Mouse (Mus musculus) liver, embryonic 14.5 days (tissue): ENCODE measurements around the gene Sdhaf1. TPM values are rescaled to one million over a fixed set of nuclear protein-coding genes. Genes with fewer than 3 reads are reported as not detected.

Experiments used
- ATAC-seq: fragments of 200-750 bp; cut with Nextera tagmentation; 2 replicates; pipeline ENCODE4 v1.8.0; 2017; ENCODE audit warnings: moderate number of reproducible peaks, mild to moderate bottlenecking, moderate library complexity; ENCODE audit not compliant: insufficient read depth
- DNase-seq, 3 experiments: peaks; one replicate each; pipeline ENCODE4 v3.0.0-alpha.2; 2012 to 2013; ENCODE audit warnings: low read depth in 3 of 3, low spot score in 3 of 3
- H3K27ac ChIP-seq: fragments of 300-500 bp; sonication (generic); 2 replicates; pipeline ENCODE4 v1.5.1; 2014; ENCODE audit warnings: moderate library complexity, mild to moderate bottlenecking, control low read depth, inconsistent platforms
- H3K27me3 ChIP-seq: fragments of 300-500 bp; sonication (generic); 2 replicates; pipeline ENCODE4 v1.6.1; 2014; ENCODE audit warnings: mild to moderate bottlenecking, low read length, moderate library complexity; ENCODE audit not compliant: control insufficient read depth, insufficient read depth
- H3K36me3 ChIP-seq: fragments of 300-500 bp; sonication (generic); replicated peaks from 2 replicates; pipeline ENCODE4 v1.6.1; 2014; ENCODE audit warnings: low read depth; ENCODE audit not compliant: control insufficient read depth, insufficient read depth
- H3K4me1 ChIP-seq, 2 experiments: fragments of 200-500 bp in 1 of 2; fragments of 300-500 bp in 1 of 2; sonication (generic) in 1 of 2; replicated peaks; 2 replicates each; pipeline ENCODE4 v1.6.1; 2012 to 2014; ENCODE audit warnings: antibody characterized with exemption in 1 of 2, inconsistent platforms in 1 of 2, low read length in 1 of 2; ENCODE audit not compliant: control insufficient read depth in 2 of 2, insufficient read depth in 2 of 2
- H3K4me2 ChIP-seq: fragments of 300-500 bp; sonication (generic); 2 replicates; pipeline ENCODE4 v1.6.1; 2014; ENCODE audit warnings: low read depth, mild to moderate bottlenecking, control low read depth, moderate library complexity
- H3K4me3 ChIP-seq, 2 experiments: fragments of 200-500 bp in 1 of 2; fragments of 300-500 bp in 1 of 2; sonication (generic) in 1 of 2; 2 replicates each; pipeline ENCODE4 v1.5.1; 2012 to 2014; ENCODE audit warnings: low read depth in 2 of 2, low read length in 2 of 2, mild to moderate bottlenecking in 2 of 2, control low read depth in 1 of 2, inconsistent platforms in 1 of 2, moderate library complexity in 1 of 2; ENCODE audit not compliant: insufficient read depth in 1 of 2
- H3K9ac ChIP-seq: fragments of 300-500 bp; sonication (generic); replicated peaks from 2 replicates; pipeline ENCODE4 v1.6.1; 2014; ENCODE audit warnings: mild to moderate bottlenecking, control low read depth, moderate library complexity
- H3K9me3 ChIP-seq: fragments of 300-500 bp; sonication (generic); 2 replicates; pipeline ENCODE4 v1.6.1; 2016; ENCODE audit warnings: low read length, mixed read lengths; ENCODE audit not compliant: control insufficient read depth
- CTCF ChIP-seq: IDR thresholded peaks from 2 replicates; pipeline ENCODE4 v1.5.1; 2016; ENCODE audit warnings: antibody characterized with exemption, low read depth, control low read depth
- EP300 ChIP-seq: IDR thresholded peaks from 2 replicates; pipeline ENCODE4 v1.6.1; 2016; ENCODE audit warnings: antibody characterized with exemption, low read depth
- WGBS: fragments of 180-500 bp; shearing (Covaris S2); extraction: QIAGEN DNeasy Blood & Tissue Kit; methylation state at CpG from one replicate; pipeline ENCODE4 v1.1.7; 2014; ENCODE audit not compliant: insufficient replicate concordance; 5-methylcytosine and 5-hydroxymethylcytosine counted together
- polyA plus RNA-seq, 2 experiments: library from polyadenylated mRNA; depleted of rRNA in 1 of 2; stranded (reverse) in 1 of 2; unstranded in 1 of 2; fragments of >200 nt; fragmentation: Nextera tagmentation in 1 of 2; extraction: Ambion mirVana in 1 of 2; gene quantifications; 2 replicates each; pipeline versions ENCODE4 v1.2.1 to v1.2.3; 2012 to 2014

Gene Sdhaf1
- polyA plus RNA-seq, 2 experiments: 5.1 to 6.7 TPM

DNA sequence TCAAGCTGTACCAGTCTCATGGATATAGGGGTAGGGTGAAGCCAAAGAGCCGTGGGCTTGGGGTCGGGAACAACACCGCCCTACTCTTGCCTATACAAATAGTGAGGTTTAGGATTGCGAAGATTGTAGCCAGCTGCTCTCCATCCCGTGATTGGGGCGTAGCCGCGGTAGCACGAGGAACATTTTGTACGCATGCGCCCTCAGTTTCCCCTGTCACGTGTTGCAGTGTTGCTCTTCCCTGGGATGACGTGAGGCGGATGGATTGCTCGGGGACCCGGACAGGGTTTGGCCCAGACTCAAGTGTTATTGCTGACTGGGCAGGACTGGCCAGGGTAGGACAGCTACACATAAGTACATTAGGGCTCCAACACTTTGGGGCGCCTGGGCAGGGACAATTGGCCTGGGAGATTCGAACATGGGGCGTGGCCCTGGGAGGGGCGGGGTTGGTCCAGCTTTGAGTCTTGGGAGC is 43.0 kb downstream of the Sdhaf1 start:
- H3K4me2 ChIP-seq: peak overlapping the region; percentile 85
- H3K4me1 ChIP-seq: peaks cover 2 to 10% of the 10 kb centered on the region in 2 experiments; a peak in 3 of 4 replicates
- peak overlapping the region; percentile 93 for H3K27ac ChIP-seq
- peak overlapping the region; percentile 74 to 78 for H3K4me3 ChIP-seq
- no peaks in the 10 kb centered on the region for H3K36me3 ChIP-seq
- under 1% methylated on average over 20 of the region's 20 CpGs for WGBS
- peak; percentile 64 to 78 (median 71) for DNase-seq
- H3K9me3 ChIP-seq: no peaks in the 10 kb centered on the region
- ATAC-seq: peak; percentile 58
- no peak for TF ChIP-seq CTCF
- TF ChIP-seq EP300: no peak
- H3K27me3 ChIP-seq: no peaks in the 10 kb centered on the region
- peak overlapping the region; percentile 20; the same call in 1 of the 2 replicates for H3K9ac ChIP-seq

GRCm38 (mm10) chr7:30279951-30280669 is 43.6 kb downstream of the Sdhaf1 start, which contains the start of the genes Thap8 and Wdr62:
Gene Thap8, plus strand, starts transcription at chr7:30280094.
Gene Wdr62, minus strand, starts transcription at chr7:30280419.
- peak within 1 kb of the TSS; percentile 93 for H3K27ac ChIP-seq
- DNase-seq (peak; percentile 90 to 94 (median 92)), ATAC-seq (peak; percentile 90)
- WGBS: under 1% methylated on average over 49 of the region's 49 CpGs
- TF ChIP-seq EP300 (peak; percentile 23; the same call in 1 of the 2 replicates), CTCF (0 out of 2 replicates have a peak, but pooled peaks have one; percentile 21)
- H3K4me1 ChIP-seq: peaks cover 2 to 10% of the 10 kb centered on the region in 2 experiments; a peak in 3 of 4 replicates
- H3K9ac ChIP-seq: peak within 1 kb of the TSS; percentile 85
- no peaks in the 10 kb centered on the region for H3K27me3 ChIP-seq
- H3K4me3 ChIP-seq: peak within 1 kb of the TSS; percentile 78 to 89
- H3K4me2 ChIP-seq: peak within 1 kb of the TSS; percentile 85
- H3K36me3 ChIP-seq: no peaks in the 10 kb centered on the region
- no peaks in the 10 kb centered on the region for H3K9me3 ChIP-seq

GRCm38 (mm10) chr7:30279536-30279935 is 44.2 kb downstream of the Sdhaf1 start:
- Histone ChIP-seq H3K27me3 (no peaks in the 10 kb centered on the region), H3K4me2 (peak overlapping the region; percentile 85), H3K27ac (peak overlapping the region; percentile 93), H3K36me3 (no peaks in the 10 kb centered on the region), H3K9ac (peak overlapping the region; percentile 85), H3K9me3 (no peaks in the 10 kb centered on the region), H3K4me1 (peaks cover 2 to 10% of the 10 kb centered on the region in 2 experiments; a peak in 3 of 4 replicates), H3K4me3 (peak overlapping the region; percentile 78 to 89)
- ATAC-seq: peak; percentile 42; the same call in 1 of the 2 replicates
- TF ChIP-seq CTCF (no peak), EP300 (no peak)
- 0% methylated on average over 6 of the region's 6 CpGs for WGBS
- DNase-seq: peak in 1 of 3 experiments; percentile 49

- Histone ChIP-seq H3K9ac (peak overlapping the region; percentile 16), H3K4me3 (peak overlapping the region in 1 of 2 experiments; percentile 78; a peak in 3 of 4 replicates), H3K36me3 (no peaks in the 10 kb centered on the region), H3K27ac (no peak overlapping the region), H3K9me3 (no peaks in the 10 kb centered on the region), H3K27me3 (no peaks in the 10 kb centered on the region), H3K4me2 (peak overlapping the region; percentile 85), H3K4me1 (peaks cover 2 to 10% of the 10 kb centered on the region in 2 experiments; a peak in 3 of 4 replicates)
- WGBS: 58% methylated on average over 2 of the region's 2 CpGs
- ATAC-seq: no peak
- DNase-seq: no peak
- TF ChIP-seq EP300 (no peak), CTCF (no peak)
These were observed 44.8 kb downstream of the Sdhaf1 start for GRCm38 (mm10) chr7:30278911-30279310.

DNA sequence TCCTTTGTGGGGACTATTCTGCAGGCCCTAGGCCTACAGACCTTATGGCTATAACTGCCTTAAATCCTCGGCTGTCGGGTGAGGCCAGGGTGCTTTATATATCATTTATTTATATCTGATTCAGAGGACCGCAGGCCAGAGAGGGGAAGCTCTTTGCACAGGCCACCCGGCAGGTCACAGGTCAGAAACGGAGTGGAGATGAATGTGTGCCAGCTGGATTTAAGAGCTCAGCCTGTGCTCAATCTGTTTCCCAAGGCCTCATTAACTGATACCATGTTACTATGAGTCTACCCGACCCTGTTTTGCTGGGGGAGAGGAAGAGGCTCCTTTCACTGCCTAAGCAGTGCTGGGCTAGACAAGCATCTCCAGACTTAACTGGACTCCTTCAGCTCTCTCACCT is 49.3 kb downstream of the Sdhaf1 start:
- no peak overlapping the region for H3K27ac ChIP-seq
- WGBS: 74% methylated on average over 6 of the region's 6 CpGs
- no peak overlapping the region for H3K9ac ChIP-seq
- H3K4me2 ChIP-seq: no peak overlapping the region
- ATAC-seq (no peak), DNase-seq (no peak)
- 0 out of 4 replicates have a peak, but pooled peaks cover 2% of the 10 kb centered on the region in 2 experiments for H3K4me1 ChIP-seq
- no peaks in the 10 kb centered on the region for H3K27me3 ChIP-seq
- H3K4me3 ChIP-seq: no peak overlapping the region
- TF ChIP-seq CTCF (no peak), EP300 (no peak)
- no peaks in the 10 kb centered on the region; the same call in 1 of the 2 replicates for H3K36me3 ChIP-seq
- H3K9me3 ChIP-seq: no peaks in the 10 kb centered on the region

Other genes with a start within 250 kb of the Sdhaf1 start
Only the 30 nearest of the 32 such genes appear.
- gene Gm26920, start 233.5 kb downstream of the Sdhaf1 start, polyA plus RNA-seq (2012; rRNA removed): 0.13 TPM in 1 of 2 replicates, not detected in the other
- 0.23 TPM in 1 of 2 replicates, not detected in the other for gene Gm26920, start 233.5 kb downstream of the Sdhaf1 start, polyA plus RNA-seq (2014; fragmentation: Nextera tagmentation; extraction: Ambion mirVana)
- gene Zfp566, start 233.4 kb downstream of the Sdhaf1 start, polyA plus RNA-seq (2012; rRNA removed): 0.54 and 1.8 TPM in 2 replicates
- 1.3 and 1.5 TPM in 2 replicates for gene Zfp566, start 233.4 kb downstream of the Sdhaf1 start, polyA plus RNA-seq (2014; fragmentation: Nextera tagmentation; extraction: Ambion mirVana)
- gene Zfp260, start 229.1 kb downstream of the Sdhaf1 start, polyA plus RNA-seq (2012; rRNA removed): 3.7 and 4.8 TPM in 2 replicates
- gene Zfp260, start 229.1 kb downstream of the Sdhaf1 start, polyA plus RNA-seq (2014; fragmentation: Nextera tagmentation; extraction: Ambion mirVana): 11.9 and 12.6 TPM in 2 replicates
- 0.26 and 0.66 TPM in 2 replicates for gene Zfp382, start 202.0 kb downstream of the Sdhaf1 start, polyA plus RNA-seq (2012; rRNA removed)
- gene Zfp382, start 202.0 kb downstream of the Sdhaf1 start, polyA plus RNA-seq (2014; fragmentation: Nextera tagmentation; extraction: Ambion mirVana): 0.32 and 1.5 TPM in 2 replicates
- gene Zfp146, start 154.1 kb downstream of the Sdhaf1 start, polyA plus RNA-seq (2012; rRNA removed): 13.5 and 20.8 TPM in 2 replicates
- 4.2 and 4.4 TPM in 2 replicates for gene Zfp146, start 154.1 kb downstream of the Sdhaf1 start, polyA plus RNA-seq (2014; fragmentation: Nextera tagmentation; extraction: Ambion mirVana)
- 3.5 TPM in 2 replicates for gene Cox7a1, start 139.8 kb downstream of the Sdhaf1 start, polyA plus RNA-seq (2012; rRNA removed)
- 5.5 and 7.0 TPM in 2 replicates for gene Cox7a1, start 139.8 kb downstream of the Sdhaf1 start, polyA plus RNA-seq (2014; fragmentation: Nextera tagmentation; extraction: Ambion mirVana)
- 122 and 167 TPM in 2 replicates for gene Capns1, start 125.1 kb downstream of the Sdhaf1 start, polyA plus RNA-seq (2012; rRNA removed)
- 29.3 and 31.2 TPM in 2 replicates for gene Capns1, start 125.1 kb downstream of the Sdhaf1 start, polyA plus RNA-seq (2014; fragmentation: Nextera tagmentation; extraction: Ambion mirVana)
- 71.8 and 72.4 TPM in 2 replicates for gene Polr2i, start 91.9 kb downstream of the Sdhaf1 start, polyA plus RNA-seq (2012; rRNA removed)
- gene Polr2i, start 91.9 kb downstream of the Sdhaf1 start, polyA plus RNA-seq (2014; fragmentation: Nextera tagmentation; extraction: Ambion mirVana): 59.2 and 61.1 TPM in 2 replicates
- 13.1 and 24.4 TPM in 2 replicates for gene Tbcb, start 91.6 kb downstream of the Sdhaf1 start, polyA plus RNA-seq (2012; rRNA removed)
- 44.8 and 47.1 TPM in 2 replicates for gene Tbcb, start 91.6 kb downstream of the Sdhaf1 start, polyA plus RNA-seq (2014; fragmentation: Nextera tagmentation; extraction: Ambion mirVana)
- gene Ovol3, start 88.2 kb downstream of the Sdhaf1 start, polyA plus RNA-seq (2012; rRNA removed): not detected in 2 replicates
- gene Ovol3, start 88.2 kb downstream of the Sdhaf1 start, polyA plus RNA-seq (2014; fragmentation: Nextera tagmentation; extraction: Ambion mirVana): not detected in 2 replicates
- 0.03 TPM in 1 of 2 replicates, not detected in the other for gene Thap8, start 43.8 kb downstream of the Sdhaf1 start, polyA plus RNA-seq (2012; rRNA removed)
- not detected in 2 replicates for gene Thap8, start 43.8 kb downstream of the Sdhaf1 start, polyA plus RNA-seq (2014; fragmentation: Nextera tagmentation; extraction: Ambion mirVana)
- gene Wdr62, start 43.5 kb downstream of the Sdhaf1 start, polyA plus RNA-seq (2012; rRNA removed): 12.4 and 14.0 TPM in 2 replicates
- gene Wdr62, start 43.5 kb downstream of the Sdhaf1 start, polyA plus RNA-seq (2014; fragmentation: Nextera tagmentation; extraction: Ambion mirVana): 7.5 and 8.8 TPM in 2 replicates
- 1.0 and 2.1 TPM in 2 replicates for gene Clip3, start 32.2 kb downstream of the Sdhaf1 start, polyA plus RNA-seq (2012; rRNA removed)
- 0.71 and 0.86 TPM in 2 replicates for gene Clip3, start 32.2 kb downstream of the Sdhaf1 start, polyA plus RNA-seq (2014; fragmentation: Nextera tagmentation; extraction: Ambion mirVana)
- gene Alkbh6, start 15.2 kb downstream of the Sdhaf1 start, polyA plus RNA-seq (2012; rRNA removed): 13.8 and 18.6 TPM in 2 replicates
- 16.0 and 19.5 TPM in 2 replicates for gene Alkbh6, start 15.2 kb downstream of the Sdhaf1 start, polyA plus RNA-seq (2014; fragmentation: Nextera tagmentation; extraction: Ambion mirVana)
- gene Syne4, start 9.1 kb downstream of the Sdhaf1 start, polyA plus RNA-seq (2012; rRNA removed): 11.1 and 12.0 TPM in 2 replicates
- gene Syne4, start 9.1 kb downstream of the Sdhaf1 start, polyA plus RNA-seq (2014; fragmentation: Nextera tagmentation; extraction: Ambion mirVana): 7.0 and 7.6 TPM in 2 replicates
- 0.11 and 0.19 TPM in 2 replicates for gene E130208F15Rik, start 2.2 kb downstream of the Sdhaf1 start, polyA plus RNA-seq (2012; rRNA removed)
- not detected in 2 replicates for gene E130208F15Rik, start 2.2 kb downstream of the Sdhaf1 start, polyA plus RNA-seq (2014; fragmentation: Nextera tagmentation; extraction: Ambion mirVana)
- 1.4 and 1.7 TPM in 2 replicates for gene Lrfn3, start 38.9 kb upstream of the Sdhaf1 start, polyA plus RNA-seq (2012; rRNA removed)
- gene Lrfn3, start 38.9 kb upstream of the Sdhaf1 start, polyA plus RNA-seq (2014; fragmentation: Nextera tagmentation; extraction: Ambion mirVana): 0.79 and 1.2 TPM in 2 replicates
- 78.3 and 95.0 TPM in 2 replicates for gene Tyrobp, start 89.9 kb upstream of the Sdhaf1 start, polyA plus RNA-seq (2012; rRNA removed)
- gene Tyrobp, start 89.9 kb upstream of the Sdhaf1 start, polyA plus RNA-seq (2014; fragmentation: Nextera tagmentation; extraction: Ambion mirVana): 105 and 113 TPM in 2 replicates
- 3.3 and 4.7 TPM in 2 replicates for gene Hcst, start 96.0 kb upstream of the Sdhaf1 start, polyA plus RNA-seq (2012; rRNA removed)
- 4.5 and 4.9 TPM in 2 replicates for gene Hcst, start 96.0 kb upstream of the Sdhaf1 start, polyA plus RNA-seq (2014; fragmentation: Nextera tagmentation; extraction: Ambion mirVana)
- 0.92 and 1.2 TPM in 2 replicates for gene Nfkbid, start 97.8 kb upstream of the Sdhaf1 start, polyA plus RNA-seq (2012; rRNA removed)
- gene Nfkbid, start 97.8 kb upstream of the Sdhaf1 start, polyA plus RNA-seq (2014; fragmentation: Nextera tagmentation; extraction: Ambion mirVana): 0.69 and 1.1 TPM in 2 replicates
- 2.9 and 4.0 TPM in 2 replicates for gene Aplp1, start 121.6 kb upstream of the Sdhaf1 start, polyA plus RNA-seq (2012; rRNA removed)
- gene Aplp1, start 121.6 kb upstream of the Sdhaf1 start, polyA plus RNA-seq (2014; fragmentation: Nextera tagmentation; extraction: Ambion mirVana): 3.5 and 4.5 TPM in 2 replicates
- 0.10 and 0.30 TPM in 2 replicates for gene Kirrel2, start 133.8 kb upstream of the Sdhaf1 start, polyA plus RNA-seq (2012; rRNA removed)
- gene Kirrel2, start 133.8 kb upstream of the Sdhaf1 start, polyA plus RNA-seq (2014; fragmentation: Nextera tagmentation; extraction: Ambion mirVana): 0.18 TPM in 1 of 2 replicates, not detected in the other
- gene Nphs1, start 134.4 kb upstream of the Sdhaf1 start, polyA plus RNA-seq (2012; rRNA removed): 0.03 TPM in 2 replicates
- gene Nphs1, start 134.4 kb upstream of the Sdhaf1 start, polyA plus RNA-seq (2014; fragmentation: Nextera tagmentation; extraction: Ambion mirVana): 0.08 and 0.19 TPM in 2 replicates
- gene Prodh2, start 169.7 kb upstream of the Sdhaf1 start, polyA plus RNA-seq (2012; rRNA removed): 47.9 and 52.1 TPM in 2 replicates
- gene Prodh2, start 169.7 kb upstream of the Sdhaf1 start, polyA plus RNA-seq (2014; fragmentation: Nextera tagmentation; extraction: Ambion mirVana): 33.8 and 41.4 TPM in 2 replicates
- 7.1 and 7.9 TPM in 2 replicates for gene Arhgap33, start 211.2 kb upstream of the Sdhaf1 start, polyA plus RNA-seq (2012; rRNA removed)
- 1.3 and 2.0 TPM in 2 replicates for gene Arhgap33, start 211.2 kb upstream of the Sdhaf1 start, polyA plus RNA-seq (2014; fragmentation: Nextera tagmentation; extraction: Ambion mirVana)
- gene Hspb6, start 228.3 kb upstream of the Sdhaf1 start, polyA plus RNA-seq (2012; rRNA removed): 4.2 and 5.5 TPM in 2 replicates
- 3.0 and 3.6 TPM in 2 replicates for gene Hspb6, start 228.3 kb upstream of the Sdhaf1 start, polyA plus RNA-seq (2014; fragmentation: Nextera tagmentation; extraction: Ambion mirVana)
- 6.5 and 6.8 TPM in 2 replicates for gene Proser3, start 228.4 kb upstream of the Sdhaf1 start, polyA plus RNA-seq (2012; rRNA removed)
- gene Proser3, start 228.4 kb upstream of the Sdhaf1 start, polyA plus RNA-seq (2014; fragmentation: Nextera tagmentation; extraction: Ambion mirVana): 1.3 and 2.8 TPM in 2 replicates
- 15.3 and 17.6 TPM in 2 replicates for gene Lin37, start 235.9 kb upstream of the Sdhaf1 start, polyA plus RNA-seq (2012; rRNA removed)
- gene Lin37, start 235.9 kb upstream of the Sdhaf1 start, polyA plus RNA-seq (2014; fragmentation: Nextera tagmentation; extraction: Ambion mirVana): 21.2 and 22.0 TPM in 2 replicates
- 19.5 and 28.1 TPM in 2 replicates for gene U2af1l4, start 239.4 kb upstream of the Sdhaf1 start, polyA plus RNA-seq (2012; rRNA removed)
- 40.7 and 44.0 TPM in 2 replicates for gene U2af1l4, start 239.4 kb upstream of the Sdhaf1 start, polyA plus RNA-seq (2014; fragmentation: Nextera tagmentation; extraction: Ambion mirVana)
- 1.2 and 1.4 TPM in 2 replicates for gene Gm49396, start 239.4 kb upstream of the Sdhaf1 start, polyA plus RNA-seq (2012; rRNA removed)
- 0.71 and 0.99 TPM in 2 replicates for gene Gm49396, start 239.4 kb upstream of the Sdhaf1 start, polyA plus RNA-seq (2014; fragmentation: Nextera tagmentation; extraction: Ambion mirVana)